Mouse (Mus musculus) ovary, postnatal 10 days (tissue): Measurements from ENCODE around the gene Phyh.
"Not testable (repeated sequence)": the region's sequence is repeated elsewhere in the genome, so short reads cannot be mapped to it uniquely, and the experiment has no call there.

Experiments used
- DNase-seq: peaks from one replicate; pipeline ENCODE4 v3.0.0; 2022; ENCODE audit warnings: low spot score

Gene Phyh

DNA sequence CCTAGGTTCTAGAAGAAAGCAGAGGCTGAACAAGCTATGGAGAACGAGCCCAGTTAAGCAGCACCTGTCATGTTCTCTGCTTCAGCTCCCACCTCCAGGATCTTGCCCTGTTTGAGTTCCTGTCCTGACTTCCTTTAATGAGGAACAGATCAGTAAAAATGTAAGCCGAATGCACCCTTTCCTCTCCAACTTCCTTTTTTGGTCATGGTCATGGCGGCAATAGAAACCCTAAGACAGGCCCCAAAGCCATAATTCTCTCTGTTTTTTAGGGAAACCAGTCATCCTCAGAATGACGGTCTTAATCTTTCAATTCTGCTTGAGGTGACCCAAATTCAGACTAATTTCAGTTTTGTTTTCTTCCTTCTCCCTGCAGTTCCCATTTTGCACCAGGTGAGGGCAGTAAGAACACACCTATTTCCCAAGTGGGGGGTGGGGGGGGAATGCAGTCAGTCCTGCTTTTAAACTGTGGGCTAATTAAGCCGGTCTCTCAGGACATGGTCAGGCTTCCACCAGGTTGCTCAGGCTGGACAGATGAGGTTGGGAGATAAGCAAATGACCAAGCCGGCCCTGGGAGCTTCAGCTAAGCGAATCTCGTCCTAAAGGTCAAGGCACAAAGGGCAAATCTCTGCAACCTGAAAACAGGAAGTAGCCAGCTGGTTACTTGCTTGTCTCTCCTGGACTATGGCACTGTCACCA is 1.3 kb upstream of the Phyh start:
- DNase-seq, result peak; percentile 36

DNA sequence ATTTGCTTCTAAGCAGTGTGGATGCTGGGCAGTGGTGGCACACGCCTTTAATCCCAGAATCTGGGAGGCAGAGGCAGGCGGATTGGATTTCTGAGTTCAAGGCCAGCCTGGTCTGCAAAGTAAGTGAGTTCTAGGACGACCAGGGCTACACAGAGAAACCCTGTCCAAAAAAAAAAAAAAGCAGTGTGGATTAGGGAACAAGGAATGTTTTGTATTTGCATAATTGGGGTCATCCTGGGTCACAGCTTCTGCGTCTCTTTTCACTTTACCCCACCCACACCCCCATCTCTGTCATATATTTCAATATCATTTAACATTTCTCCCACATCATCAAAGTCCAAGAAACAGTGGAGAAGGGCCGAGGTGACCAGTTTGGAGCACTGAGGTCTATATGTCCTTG is 2.2 kb downstream of the Phyh start:
- no peak for DNase-seq

DNA sequence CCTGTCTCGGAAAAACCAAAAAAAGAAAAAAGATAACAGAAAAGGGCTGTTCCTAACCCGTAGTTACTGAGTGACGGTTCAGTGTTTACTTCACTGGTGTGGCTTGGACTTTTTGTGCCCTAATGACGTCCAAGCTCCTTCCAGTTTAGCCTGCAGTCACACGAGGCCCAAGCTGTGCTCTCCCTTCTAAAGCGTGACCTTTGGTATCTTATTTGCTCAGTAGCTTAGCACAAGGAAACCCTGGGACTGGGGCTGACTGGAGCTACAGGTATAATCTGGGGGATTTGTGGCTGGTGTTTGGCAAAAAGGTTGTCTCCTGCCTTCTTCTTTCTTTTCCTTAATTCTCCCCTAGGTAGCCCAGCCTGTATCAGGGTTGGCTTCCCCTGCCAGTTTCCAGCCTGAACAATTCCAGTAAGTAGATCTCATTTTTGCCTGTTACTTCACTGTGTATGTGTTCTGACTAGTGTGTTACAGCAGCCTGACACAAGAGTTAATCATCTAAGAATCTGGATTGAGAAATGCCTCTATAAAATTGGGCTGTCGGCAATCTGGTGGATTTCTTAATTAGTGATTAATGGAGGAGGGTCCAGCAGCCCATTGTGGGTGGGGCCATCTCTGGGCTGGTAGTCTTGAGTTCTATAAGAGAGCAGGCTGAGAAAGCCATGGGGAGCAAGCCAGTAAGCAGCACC is 3.8 kb downstream of the Phyh start:
- no peak for DNase-seq

DNA sequence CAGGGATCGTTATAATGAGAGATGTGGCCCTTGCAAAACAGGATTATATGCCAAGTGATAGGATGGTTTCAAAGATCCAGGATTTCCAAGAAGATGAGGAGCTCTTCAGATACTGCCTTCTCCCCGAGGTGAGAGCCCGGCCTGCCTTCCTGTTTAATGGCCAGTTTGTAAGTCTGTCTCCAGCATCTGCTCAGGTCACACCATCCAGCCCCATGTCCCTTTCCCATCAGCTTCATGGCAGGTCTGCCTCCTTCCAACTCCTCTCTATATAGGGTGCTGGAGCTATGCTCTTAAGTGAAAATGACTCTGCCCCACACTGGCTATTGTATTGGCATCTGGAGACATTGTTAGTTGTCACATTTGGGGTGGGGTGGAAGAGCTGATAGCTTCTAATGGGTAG is 8.6 kb downstream of the Phyh start:
- no peak for DNase-seq

DNA sequence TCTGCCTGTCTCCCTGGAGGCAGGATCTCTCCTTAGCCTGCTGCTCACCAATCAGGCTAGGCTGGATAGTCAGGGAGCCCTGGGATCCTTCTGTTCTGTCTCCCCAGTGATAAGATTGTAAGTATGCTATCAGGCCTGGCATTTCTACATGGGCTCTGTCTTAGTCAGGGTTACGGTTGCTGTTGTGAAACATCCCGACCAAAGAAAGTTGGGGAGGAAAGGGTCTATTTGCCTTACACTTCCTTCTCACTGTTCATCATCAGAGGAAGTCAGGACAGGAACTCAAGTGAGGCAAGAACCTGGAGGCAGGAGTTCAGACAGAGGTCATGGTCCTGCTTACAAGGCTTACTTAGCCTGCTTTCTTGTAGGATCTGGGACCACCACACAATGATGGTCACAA is 10.4 kb downstream of the Phyh start:
- DNase-seq, result no peak

DNA sequence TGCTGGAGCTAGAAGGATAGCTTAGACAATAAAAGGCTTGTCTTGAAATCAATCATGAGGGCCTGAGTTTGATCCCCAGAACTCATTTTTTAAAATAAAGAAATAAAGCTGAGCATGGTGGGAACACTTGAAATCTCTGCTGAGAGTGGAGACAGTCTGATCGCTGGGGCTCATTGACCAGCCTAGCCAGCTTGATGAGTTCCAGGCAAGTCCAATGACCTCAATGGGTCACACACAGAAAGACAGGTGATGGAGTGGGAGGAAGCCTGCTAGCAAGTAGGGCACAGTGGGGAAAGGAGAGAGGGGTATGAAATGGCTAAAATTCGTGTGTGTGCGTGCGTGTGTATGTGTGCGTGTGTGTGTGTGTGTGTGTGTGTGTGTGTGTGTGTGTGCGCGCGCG is 15.7 kb downstream of the Phyh start:
- DNase-seq, result no peak

DNA sequence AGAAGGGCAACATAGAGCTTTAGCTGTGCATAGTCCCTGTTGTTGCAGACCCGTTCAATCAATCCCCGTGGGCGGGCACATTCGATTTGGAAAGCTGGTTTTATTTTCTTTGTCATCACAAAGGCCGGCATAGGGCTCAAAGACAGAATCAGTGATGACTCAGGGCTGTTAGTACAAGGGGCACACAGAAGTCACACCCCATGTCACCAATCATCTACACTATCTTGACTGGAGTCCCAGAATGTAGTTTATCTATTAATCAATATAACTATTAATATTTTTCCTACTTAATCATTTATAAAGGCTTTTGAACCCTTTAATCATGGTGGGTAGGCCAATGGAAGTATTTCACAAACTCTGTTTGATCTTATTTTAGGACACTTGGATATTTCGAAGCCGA is 19.1 kb downstream of the Phyh start:
- DNase-seq, result no peak

DNA sequence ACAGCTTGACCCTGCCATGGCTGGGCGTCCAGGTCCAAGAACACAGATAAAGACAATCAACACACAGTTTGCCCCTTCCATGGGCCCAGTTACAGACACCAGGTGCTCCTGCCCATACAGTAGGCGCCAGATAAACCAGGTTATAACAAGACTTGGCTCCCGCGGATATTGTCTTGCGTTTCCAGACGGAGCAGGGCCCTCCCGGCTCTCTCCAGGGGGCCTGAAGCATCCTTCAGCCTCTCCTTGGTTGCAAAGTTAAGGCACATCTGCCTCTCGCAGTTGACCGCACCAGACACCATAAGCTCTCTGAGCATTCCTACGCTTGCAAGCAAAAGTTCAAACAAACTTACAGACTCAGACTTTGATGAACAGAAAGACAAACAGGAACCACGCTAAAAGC is 22.0 kb downstream of the Phyh start:
- DNase-seq, result no peak

DNA sequence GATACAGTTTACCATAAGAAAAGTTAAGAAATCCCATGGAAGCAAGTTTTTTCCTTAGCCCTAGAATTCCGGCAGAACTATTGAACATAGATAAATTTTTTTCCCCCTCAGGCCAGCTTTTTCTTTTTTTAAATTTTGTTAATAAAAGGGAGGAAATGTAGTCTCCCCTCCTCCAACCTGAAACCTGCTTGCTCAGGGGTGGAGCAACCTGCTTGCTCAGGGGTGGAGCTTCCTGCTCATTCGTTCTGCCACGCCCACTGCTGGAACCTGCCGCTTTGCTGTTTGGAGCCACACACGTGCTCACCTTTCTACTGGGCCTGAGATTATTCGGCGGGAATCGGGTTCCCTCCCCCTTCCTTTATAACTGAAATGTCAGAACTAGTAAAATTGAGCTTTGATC is 30.9 kb downstream of the Phyh start:
- not testable (repeated sequence) for DNase-seq

DNA sequence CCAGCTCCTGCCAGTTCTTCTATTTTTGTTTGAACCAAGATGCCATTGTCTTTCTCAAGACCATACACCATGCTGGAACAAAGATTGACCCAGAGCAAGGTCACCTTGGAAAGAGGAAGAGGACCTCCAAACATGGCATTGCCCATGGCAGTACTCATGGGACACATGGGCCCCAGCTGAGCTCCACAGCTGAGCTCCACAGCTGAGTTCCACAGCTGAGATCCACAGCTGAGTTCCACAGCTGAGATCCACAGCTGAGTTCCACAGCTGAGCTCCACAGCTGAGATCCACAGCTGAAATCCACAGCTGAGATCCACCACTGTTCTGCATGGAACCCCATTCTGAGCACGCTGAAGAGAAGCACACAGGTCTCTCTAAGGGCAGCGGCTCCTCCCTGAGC is 32.2 kb downstream of the Phyh start:
- DNase-seq, result no peak

DNA sequence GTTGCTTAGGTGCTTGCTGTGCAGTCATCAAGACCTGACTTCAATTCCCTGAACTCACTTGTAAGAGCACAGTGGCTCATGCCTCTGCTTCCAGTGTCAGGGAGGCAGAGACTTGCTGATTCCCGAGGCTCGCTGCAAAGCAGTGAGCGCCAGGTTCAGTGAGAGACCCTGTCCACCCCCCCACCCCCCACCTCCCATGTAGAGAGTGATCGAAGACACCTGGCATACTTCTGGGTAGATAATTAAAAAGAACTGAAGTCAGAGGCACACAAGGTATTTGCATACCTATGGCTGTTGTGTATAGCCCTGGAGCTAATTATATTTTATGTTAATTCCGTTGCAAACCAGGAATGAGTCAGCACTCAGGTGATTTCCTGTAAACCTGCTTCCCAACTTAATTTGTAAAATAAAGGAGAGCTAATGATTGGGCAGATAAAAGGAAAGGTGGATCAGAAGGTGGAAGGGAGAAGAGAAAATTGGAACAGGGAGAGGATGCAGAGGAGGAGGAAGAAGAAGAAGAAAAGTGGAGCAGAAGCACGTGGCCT is 35.5 kb downstream of the Phyh start:
- DNase-seq, result no peak

DNA sequence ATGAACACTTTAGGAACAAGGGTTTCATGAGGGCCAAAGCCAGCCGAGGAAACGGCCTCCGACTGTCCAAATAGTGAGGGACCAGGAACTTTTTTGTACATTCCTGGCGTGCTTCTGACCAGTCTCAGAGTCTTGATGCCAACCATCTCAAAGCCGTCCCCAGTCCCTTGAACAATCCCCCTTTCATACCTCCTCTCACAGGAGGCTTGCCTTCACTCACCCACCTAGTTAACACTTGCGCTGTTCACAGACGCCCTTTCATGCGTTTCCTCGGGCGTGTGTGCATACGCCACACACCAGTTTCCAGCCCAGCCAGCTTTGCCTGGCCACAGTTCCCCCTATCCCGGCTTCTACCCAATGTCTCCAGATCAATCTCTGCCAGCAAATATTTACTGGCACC is 39.2 kb downstream of the Phyh start:
- no peak for DNase-seq

DNA sequence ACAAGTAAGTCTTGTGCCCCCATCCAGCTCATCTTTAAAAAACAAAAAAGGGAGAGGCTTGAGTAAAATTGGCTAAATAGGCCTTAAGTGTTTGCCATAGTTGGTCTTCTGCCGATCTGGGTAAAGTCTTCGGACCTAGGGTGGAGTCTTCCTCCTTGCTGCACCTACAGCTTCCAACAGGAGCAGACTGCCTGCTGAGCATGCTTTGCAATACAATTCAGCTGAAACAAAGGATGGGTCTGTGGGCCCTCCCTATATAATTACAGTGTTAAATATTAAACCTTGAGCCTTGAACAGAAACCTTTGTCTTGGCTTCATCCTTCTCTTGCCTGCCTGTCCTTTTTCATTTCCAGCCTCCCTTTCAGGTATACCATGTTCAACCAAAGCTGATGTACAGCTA is 49.0 kb downstream of the Phyh start:
- no peak for DNase-seq

DNA sequence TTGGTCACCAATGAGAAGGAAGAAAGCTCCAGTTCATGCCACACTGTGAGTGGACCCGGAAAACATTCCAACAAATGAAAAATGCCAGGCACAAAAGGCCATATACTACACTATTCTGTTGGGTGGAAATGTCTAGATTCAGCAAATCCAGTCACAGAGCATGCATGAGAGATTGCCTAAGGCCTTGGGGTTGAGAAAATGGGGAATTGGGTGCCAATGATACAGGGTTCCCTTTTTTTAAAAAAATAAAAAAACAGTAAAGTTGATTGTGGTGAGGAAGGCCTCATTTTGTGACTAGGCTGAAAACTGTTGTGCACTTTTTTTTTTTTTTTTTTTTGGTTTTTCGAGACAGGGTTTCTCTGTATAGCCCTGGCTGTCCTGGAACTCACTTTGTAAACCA is 50.3 kb downstream of the Phyh start:
- no peak for DNase-seq

DNA sequence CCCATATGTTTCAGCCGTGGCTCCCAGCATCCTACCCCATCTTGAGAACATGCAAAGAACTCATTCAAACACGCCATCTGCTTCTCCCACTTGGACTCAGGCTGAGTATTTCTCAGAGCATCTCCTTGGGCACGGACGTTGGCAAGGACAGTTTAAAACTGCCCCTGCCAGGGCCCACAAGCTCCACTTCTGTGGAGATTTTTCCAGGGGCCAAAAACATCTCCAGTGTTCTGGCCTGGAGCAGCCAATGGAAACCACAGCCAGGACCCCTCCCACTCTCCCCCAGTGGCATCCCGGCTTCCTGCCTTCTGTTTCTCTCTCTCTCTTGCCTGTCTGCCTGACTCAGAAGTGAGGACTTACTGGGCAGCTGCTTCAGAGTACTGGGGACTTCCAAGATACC is 57.0 kb downstream of the Phyh start, which contains the start of gene Ucma:
TSS of gene Ucma (plus strand) at position 316 of the 400 bp plus-strand sequence.
- DNase-seq, result no peak

DNA sequence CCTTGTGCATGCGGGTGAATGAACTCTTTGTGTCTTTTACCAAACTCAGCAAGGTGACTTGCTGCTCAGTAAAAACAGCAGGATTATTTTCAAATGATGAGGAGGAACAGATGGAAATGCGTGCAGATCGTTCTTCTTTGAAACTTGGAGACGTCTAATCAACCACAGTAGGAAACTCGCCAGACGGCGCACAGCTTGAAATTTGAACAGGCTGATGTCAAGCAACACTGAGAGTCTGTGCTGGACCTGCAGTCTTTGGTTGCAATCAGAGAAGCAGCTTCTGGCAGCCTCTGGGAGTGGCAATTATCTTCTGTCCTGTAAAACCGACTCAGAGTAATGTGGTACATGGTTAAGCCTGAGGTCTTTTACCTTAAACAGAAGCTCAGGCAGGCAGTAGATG is 59.3 kb downstream of the Phyh start:
- no peak for DNase-seq

DNA sequence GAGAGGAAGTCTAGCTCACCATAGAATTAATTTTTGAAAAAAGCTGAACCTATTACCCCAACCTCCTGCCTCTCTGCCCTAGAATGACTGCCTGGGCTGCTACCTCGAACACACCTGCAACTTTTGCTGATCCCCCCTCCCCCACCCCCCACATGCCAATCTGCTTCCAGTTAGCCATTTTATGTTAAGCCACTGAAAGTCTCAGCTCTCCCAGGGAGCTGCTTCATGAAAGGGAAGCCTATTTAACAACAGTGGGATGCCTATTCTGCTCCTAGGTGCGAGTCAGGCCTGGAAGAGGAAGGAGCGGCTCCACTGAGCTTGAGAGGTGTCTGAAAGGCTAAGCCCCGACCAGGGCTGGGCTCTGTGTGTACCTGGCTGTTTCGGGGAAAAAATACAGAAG is 65.2 kb downstream of the Phyh start:
- no peak for DNase-seq

DNA sequence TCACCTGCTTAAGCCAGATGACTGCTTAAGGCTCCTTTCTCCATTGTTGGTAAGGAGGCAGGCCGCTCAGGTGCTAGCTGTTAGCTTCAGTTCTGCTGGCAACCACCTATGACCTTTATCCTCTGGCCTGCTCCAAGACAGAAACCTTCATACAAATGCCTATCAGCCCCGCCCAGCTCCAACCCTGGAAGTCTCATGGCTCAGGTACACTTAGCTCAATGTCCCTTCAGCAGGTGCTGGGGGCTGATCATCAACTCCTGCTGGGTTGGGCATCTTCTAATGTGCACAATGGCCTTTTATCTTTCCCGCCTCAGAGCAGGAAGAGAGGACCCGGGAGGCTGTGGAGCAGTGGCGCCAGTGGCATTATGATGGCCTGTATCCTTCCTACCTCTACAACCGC is 66.2 kb downstream of the Phyh start:
- no peak for DNase-seq

DNA sequence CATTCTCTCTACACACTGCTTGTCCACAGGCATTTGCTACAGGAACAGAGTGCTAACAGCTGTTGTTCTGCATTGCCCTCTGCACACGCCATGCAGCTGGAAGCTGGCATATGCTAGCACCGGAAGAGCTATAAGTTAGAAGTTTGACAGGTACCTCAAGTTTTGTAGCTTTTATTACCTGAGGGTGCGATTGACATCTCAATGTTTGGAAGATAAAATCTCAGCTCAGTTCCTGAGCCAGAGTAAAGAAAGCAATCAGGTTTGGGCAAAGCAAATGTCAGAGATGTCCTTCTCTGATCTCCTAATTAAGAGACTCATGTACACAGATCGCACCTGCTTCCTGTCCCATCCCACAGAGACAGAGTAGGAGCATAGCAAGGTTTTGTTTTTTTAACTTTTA is 68.0 kb downstream of the Phyh start:
- DNase-seq, result no peak

DNA sequence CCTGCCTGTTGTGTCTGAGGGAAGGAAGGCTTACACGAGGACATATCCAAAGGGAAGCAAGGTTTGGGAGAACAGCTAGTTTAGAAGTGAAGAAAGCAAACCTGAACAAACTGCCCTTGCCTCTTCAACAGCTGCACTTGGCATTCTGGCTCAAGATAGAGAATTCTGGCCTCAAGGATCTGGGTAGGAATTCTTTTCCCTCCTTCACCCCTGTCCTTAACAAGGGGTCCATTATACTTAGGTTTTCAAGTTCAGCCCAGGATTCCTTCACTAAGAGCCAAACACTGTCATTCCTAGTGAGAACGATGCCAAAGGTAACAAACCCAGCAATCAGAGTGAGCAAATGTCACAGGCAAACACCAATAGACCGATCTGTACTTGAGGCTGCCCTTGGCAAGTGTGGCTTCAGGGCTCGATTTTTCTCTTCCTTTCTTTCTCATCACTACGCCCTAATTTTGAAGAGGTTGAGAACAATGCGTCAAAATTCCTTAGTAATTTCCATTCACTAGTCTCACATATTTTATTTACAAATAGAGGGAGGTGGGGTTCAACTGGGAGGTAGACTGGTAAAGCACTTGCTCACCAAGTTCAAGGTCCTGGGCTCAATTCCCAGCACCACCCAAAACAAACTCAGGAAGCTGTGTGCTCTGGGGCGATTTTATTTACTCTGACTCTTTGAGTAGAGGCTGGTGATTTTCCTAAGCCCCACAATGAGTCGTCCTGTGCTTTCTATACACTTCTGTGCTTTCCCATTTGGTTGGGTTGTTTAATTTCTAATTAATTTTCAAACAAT is 68.8 kb downstream of the Phyh start:
- no peak for DNase-seq
